9 mouse cellular contexts compared by ENCODE assay signal in genomic region chr11:18753856-18754255, GRCm38 (mm10).
DNase-seq lines count a peak whose midpoint lies in the region; ATAC-seq and TF ChIP-seq lines count a peak whose summit lies in the region.
"Had no signal": no experiment of that assay in that cellular context is flagged by ENCODE, and none has a peak within 500 bp of the region (broad histone marks: within the 10 kb centered on the region; RNA-seq: fewer than 3 reads in every experiment).

No protein-coding gene starts in this region.

- no peaks in the 10 kb centered on the region for H3K27me3 ChIP-seq in heart, embryonic 10.5 days (ENCODE audit: insufficient read depth, poor library complexity, severe bottlenecking)
- no peaks in the 10 kb centered on the region for H3K27me3 ChIP-seq in G1E (ENCODE audit: insufficient read depth, low read length)
- no peaks in the 10 kb centered on the region for H3K27me3 ChIP-seq in liver, embryonic 13.5 days

- 0 out of 2 replicates have a peak overlapping the region, but pooled peaks have one; percentile 37 for H3K27ac ChIP-seq in heart, embryonic 10.5 days
- H3K27ac ChIP-seq in liver, embryonic 13.5 days: peak overlapping the region; percentile 24; the same call in 1 of the 2 replicates

- no peaks in the 10 kb centered on the region for H3K36me3 ChIP-seq in heart, embryonic 10.5 days
- no peaks in the 10 kb centered on the region for H3K36me3 ChIP-seq in G1E (replicated peaks)
- no peaks in the 10 kb centered on the region for H3K36me3 ChIP-seq in liver, embryonic 13.5 days

- TF ChIP-seq CTCF in G1E (IDR thresholded peaks at IDR 0.05; ENCODE audit: low read depth, low read length): no peak

- ATAC-seq in G1E (ENCODE audit: extremely low read depth, insufficient number of reproducible peaks, low FRiP score, poor library complexity, severe bottlenecking): peak; percentile 22; the same call in 1 of the 2 replicates
- ATAC-seq in liver, embryonic 13.5 days (ENCODE audit: low read depth): peak; percentile 71

- 21% methylated on average over 9 of the region's 9 CpGs for WGBS in heart, embryonic 10.5 days
- WGBS in liver, embryonic 13.5 days (ENCODE audit: insufficient replicate concordance): 8% methylated on average over 9 of the region's 9 CpGs

- H3K9me3 ChIP-seq in heart, embryonic 10.5 days: no peaks in the 10 kb centered on the region
- no peaks in the 10 kb centered on the region for H3K9me3 ChIP-seq in G1E (replicated peaks)
- H3K9me3 ChIP-seq in liver, embryonic 13.5 days (replicated peaks): no peaks in the 10 kb centered on the region

- no peak overlapping the region for H3K9ac ChIP-seq in liver, embryonic 13.5 days

- no peak for DNase-seq in heart, embryonic 10.5 days (ENCODE audit: low spot score)
- no peak for DNase-seq in heart, adult 9 months (ENCODE audit: low spot score in 2 of 2)
- no peak for DNase-seq in G1E (ENCODE audit: low spot score)
- DNase-seq in embryo, embryonic 9.5 days (ENCODE audit: extremely low spot score): peak; percentile 27
- DNase-seq in liver, embryonic 13.5 days: no peak
- no peak for DNase-seq in testis, postnatal 10 days (ENCODE audit: low spot score)
- no peak for DNase-seq in spleen, postnatal 10 days (ENCODE audit: low spot score in 2 of 2)
- no peak for DNase-seq in adrenal gland, postnatal 10 days
- DNase-seq: thymus, postnatal 36 days had no signal

- H3K4me2 ChIP-seq in liver, embryonic 13.5 days: peak overlapping the region; percentile 51

- peak overlapping the region; percentile 18 for H3K4me3 ChIP-seq in heart, embryonic 10.5 days
- no peak overlapping the region for H3K4me3 ChIP-seq in G1E (ENCODE audit: low read depth, low read length)
- H3K4me3 ChIP-seq in liver, embryonic 13.5 days (replicated peaks): 0 out of 2 replicates have a peak overlapping the region, but pooled peaks have one; percentile 3

- peaks cover 35% of the 10 kb centered on the region for H3K4me1 ChIP-seq in heart, embryonic 10.5 days
- H3K4me1 ChIP-seq in G1E (ENCODE audit: insufficient read depth, low read depth, low read length): no peaks in the 10 kb centered on the region; the same call in 1 of the 2 replicates
- H3K4me1 ChIP-seq in liver, embryonic 13.5 days (replicated peaks): peaks cover 37% of the 10 kb centered on the region
